Mouse (Mus musculus) testis, adult 2 months (tissue): ENCODE data around the gene Gm26620. TPM values are rescaled to one million over a fixed set of nuclear protein-coding genes. Genes with fewer than 3 reads are reported as not detected.

Experiments
- H3K27ac ChIP-seq: fragments of 200-500 bp; 2 replicates; pipeline ENCODE4 v1.5.1; 2012; ENCODE audit warnings: low read depth, low read length; ENCODE audit not compliant: control insufficient read depth, insufficient read depth
- H3K27me3 ChIP-seq: fragments of 200-500 bp; 2 replicates; pipeline ENCODE4 v1.6.1; 2012; ENCODE audit warnings: mild to moderate bottlenecking, low read length, moderate library complexity; ENCODE audit not compliant: control insufficient read depth, insufficient read depth
- H3K36me3 ChIP-seq: fragments of 200-500 bp; 2 replicates; pipeline ENCODE4 v1.6.1; 2012; ENCODE audit warnings: mild to moderate bottlenecking, low read length; ENCODE audit not compliant: control insufficient read depth, insufficient read depth
- H3K4me1 ChIP-seq: fragments of 200-500 bp; 2 replicates; pipeline ENCODE4 v1.6.1; 2012; ENCODE audit warnings: low read length; ENCODE audit not compliant: control insufficient read depth, insufficient read depth
- H3K4me3 ChIP-seq: fragments of 200-500 bp; 2 replicates; pipeline ENCODE4 v1.5.1; 2012; ENCODE audit warnings: low read depth, mild to moderate bottlenecking, low read length, moderate library complexity, mixed read lengths; ENCODE audit not compliant: control insufficient read depth
- CTCF ChIP-seq: fragments of 200-500 bp; IDR thresholded peaks from 2 replicates; pipeline ENCODE4 v1.5.1; 2012; ENCODE audit warnings: low read depth, mild to moderate bottlenecking, inconsistent platforms, low read length, moderate library complexity; ENCODE audit not compliant: control insufficient read depth, insufficient read depth, insufficient replicate concordance
- POLR2A ChIP-seq: fragments of 200-500 bp; IDR thresholded peaks from 2 replicates; pipeline ENCODE4 v1.6.1; 2012; ENCODE audit warnings: low read depth, mild to moderate bottlenecking, inconsistent platforms, low read length, moderate library complexity; ENCODE audit not compliant: control insufficient read depth
- polyA plus RNA-seq: library from polyadenylated mRNA; depleted of rRNA; stranded (reverse); fragments of >200 nt; gene quantifications from 2 replicates; pipeline ENCODE4 v1.2.3, GENCODE M21; 2012

The Gm26620 gene
- polyA plus RNA-seq, 1 experiment, result 0.99 TPM

DNA sequence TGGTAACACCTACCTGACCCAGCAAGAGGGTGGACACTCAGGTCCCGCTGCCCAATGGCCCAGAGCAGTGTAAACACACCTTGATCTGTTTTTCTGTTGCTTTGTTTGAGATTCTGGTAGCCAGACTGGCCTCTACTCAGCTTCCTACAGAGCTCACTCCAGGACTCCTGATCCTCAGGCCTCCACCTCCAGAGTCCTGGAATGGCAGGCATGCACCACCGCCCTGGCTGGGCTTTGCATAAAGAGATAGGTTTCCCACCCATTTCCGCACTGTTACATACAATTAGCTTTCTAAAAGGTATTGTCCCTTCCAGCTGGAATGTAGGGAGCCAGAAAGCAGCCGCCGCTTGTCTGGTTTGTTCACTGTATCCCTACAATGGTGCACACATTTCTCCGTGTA lies 13.5 kb upstream of the Gm26620 start:
- H3K4me3 ChIP-seq, result no peak overlapping the region
- H3K36me3 ChIP-seq, result no peaks in the 10 kb centered on the region
- H3K27me3 ChIP-seq, result no peaks in the 10 kb centered on the region
- H3K4me1 ChIP-seq, result peaks cover 4% of the 10 kb centered on the region
- TF ChIP-seq POLR2A (no peak), CTCF (no peak)
- no peak overlapping the region for H3K27ac ChIP-seq

DNA sequence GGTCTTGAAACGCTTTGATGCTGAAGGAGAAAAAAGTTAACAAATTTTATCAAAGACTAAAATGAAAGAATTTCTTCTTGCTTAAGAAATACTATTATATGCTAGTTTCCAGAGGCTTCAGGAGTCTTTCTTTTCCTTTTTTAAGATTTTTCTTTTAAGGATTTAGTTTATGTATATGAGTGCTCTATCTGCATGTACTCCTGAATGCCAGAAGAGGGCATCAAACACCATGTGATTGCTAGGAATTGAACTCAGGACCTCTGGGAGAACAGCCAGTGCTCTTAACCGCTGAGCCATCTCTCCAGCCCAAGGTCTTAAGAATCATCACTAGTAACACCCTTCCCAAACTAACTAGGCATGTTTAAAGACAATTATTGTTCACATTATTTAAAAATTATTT lies 12.9 kb upstream of the Gm26620 start:
- no peaks in the 10 kb centered on the region for H3K36me3 ChIP-seq
- H3K4me1 ChIP-seq, result peaks cover 3% of the 10 kb centered on the region
- H3K27me3 ChIP-seq, result no peaks in the 10 kb centered on the region
- no peak overlapping the region for H3K27ac ChIP-seq
- TF ChIP-seq CTCF (no peak), POLR2A (no peak)
- H3K4me3 ChIP-seq, result no peak overlapping the region

DNA sequence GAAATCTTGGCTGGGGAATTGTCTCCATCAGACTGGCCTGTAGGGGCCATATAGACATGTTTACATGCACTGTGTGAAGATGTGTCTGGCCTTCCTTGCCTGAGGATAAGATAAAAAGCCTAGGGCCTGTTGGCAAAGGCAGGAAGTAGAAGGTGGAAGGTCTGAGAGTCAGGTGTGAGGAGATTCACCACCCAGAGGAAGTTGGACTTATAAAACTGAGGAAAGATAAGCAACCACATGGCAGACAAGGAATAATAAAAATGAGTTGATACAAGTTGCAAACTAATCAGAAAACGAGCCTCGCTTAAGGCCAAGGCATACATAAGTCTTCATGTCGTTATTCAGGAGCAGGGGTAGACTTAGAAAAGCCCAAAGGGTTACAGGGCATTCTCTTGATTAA lies 9.2 kb upstream of the Gm26620 start:
- Histone ChIP-seq H3K27me3 (no peaks in the 10 kb centered on the region), H3K36me3 (no peaks in the 10 kb centered on the region; the same call in 1 of the 2 replicates), H3K4me3 (no peak overlapping the region), H3K4me1 (no peaks in the 10 kb centered on the region), H3K27ac (no peak overlapping the region)
- TF ChIP-seq CTCF (no peak), POLR2A (no peak)

DNA sequence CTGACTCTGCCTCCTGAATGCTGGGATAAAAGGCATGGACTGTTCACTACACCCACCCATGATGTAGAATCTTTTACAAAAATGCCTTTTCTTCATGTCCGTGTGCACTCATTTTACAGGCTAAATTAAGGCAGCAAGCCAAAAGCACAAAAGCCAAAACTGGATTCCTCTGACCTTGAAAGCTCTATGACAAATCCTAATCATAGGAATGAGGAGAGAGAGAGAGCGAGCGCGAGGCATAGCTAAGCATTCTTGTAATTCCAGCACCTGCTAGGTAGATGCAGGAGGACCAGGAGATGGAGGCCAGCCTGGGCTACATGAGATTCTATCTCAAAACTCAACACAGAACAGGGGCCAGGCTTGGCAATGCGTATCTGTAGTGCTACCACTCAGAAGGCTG lies 8.0 kb upstream of the Gm26620 start:
- H3K27me3 ChIP-seq, result no peaks in the 10 kb centered on the region
- H3K4me3 ChIP-seq, result no peak overlapping the region
- TF ChIP-seq POLR2A (no peak), CTCF (no peak)
- no peaks in the 10 kb centered on the region for H3K4me1 ChIP-seq
- no peaks in the 10 kb centered on the region; the same call in 1 of the 2 replicates for H3K36me3 ChIP-seq
- no peak overlapping the region for H3K27ac ChIP-seq

DNA sequence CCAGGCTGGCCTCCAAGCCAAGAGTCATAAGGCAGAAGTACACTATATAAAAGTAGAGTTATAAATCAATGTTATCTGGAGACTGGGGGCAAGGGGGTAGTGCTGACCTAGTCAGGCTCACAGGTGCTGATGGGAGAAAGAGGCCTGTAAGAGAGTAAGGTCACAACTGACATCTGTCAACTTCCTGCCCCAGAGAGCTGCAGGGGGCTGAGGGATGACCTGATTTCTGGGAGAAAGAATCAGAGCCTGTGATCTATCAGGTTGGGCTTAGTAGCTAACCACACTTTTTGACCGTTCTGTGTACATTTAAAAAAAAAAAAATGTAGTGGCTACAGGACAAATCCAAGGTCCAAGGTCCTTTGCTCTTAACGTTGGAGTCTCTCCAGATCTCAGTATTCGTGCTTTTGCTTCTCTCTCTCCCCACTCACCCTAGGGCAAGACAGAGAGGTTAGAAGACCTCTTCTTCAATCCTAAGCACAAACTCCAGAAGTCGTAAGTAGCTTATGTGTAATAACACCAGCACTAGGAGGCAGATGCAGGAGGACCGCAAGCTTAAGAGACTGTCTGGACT lies 1.9 kb upstream of the Gm26620 start:
- Histone ChIP-seq H3K27me3 (no peaks in the 10 kb centered on the region), H3K36me3 (no peaks in the 10 kb centered on the region; the same call in 1 of the 2 replicates), H3K4me3 (no peak overlapping the region), H3K4me1 (peaks cover 2% of the 10 kb centered on the region; the same call in 1 of the 2 replicates), H3K27ac (no peak overlapping the region)
- TF ChIP-seq CTCF, result no peak
- TF ChIP-seq POLR2A, result no peak

DNA sequence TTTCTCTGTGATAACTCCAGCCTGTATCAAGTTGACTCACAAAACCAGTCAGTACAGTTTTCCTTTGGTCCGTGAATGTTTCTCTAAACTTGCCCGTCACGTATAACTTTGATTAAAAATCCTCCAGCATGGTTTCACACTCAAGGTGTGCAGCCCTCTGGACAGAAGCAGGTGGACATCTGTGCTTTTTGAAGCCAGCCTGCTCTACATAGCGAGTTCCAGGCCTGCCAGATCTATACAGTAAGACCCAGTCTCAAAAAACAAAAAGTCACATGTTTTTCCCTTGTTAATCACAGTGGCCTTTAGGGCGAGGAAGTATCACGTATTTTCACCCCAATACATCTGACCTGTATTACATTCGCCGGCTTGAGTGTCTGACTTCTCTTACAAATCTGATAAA lies 475 bp upstream of the Gm26620 start:
- Histone ChIP-seq H3K4me1 (peaks cover 2% of the 10 kb centered on the region; the same call in 1 of the 2 replicates), H3K4me3 (peak overlapping the region; percentile 89; the same call in 1 of the 2 replicates), H3K27ac (no peak overlapping the region), H3K27me3 (no peaks in the 10 kb centered on the region), H3K36me3 (no peaks in the 10 kb centered on the region; the same call in 1 of the 2 replicates)
- TF ChIP-seq POLR2A (no peak), CTCF (no peak)

- no peak for TF ChIP-seq CTCF
- no peak for TF ChIP-seq POLR2A
- Histone ChIP-seq H3K4me1 (peaks cover 2% of the 10 kb centered on the region; the same call in 1 of the 2 replicates), H3K4me3 (peak overlapping the region; percentile 34), H3K27ac (no peak overlapping the region), H3K36me3 (no peaks in the 10 kb centered on the region), H3K27me3 (no peaks in the 10 kb centered on the region)
Observed at GRCm38 (mm10) chr1:170886044-170886458, 1.2 kb downstream of the Gm26620 start.
